Mouse (Mus musculus): ENCODE data around the gene Rmdn3.

Rmdn3 gene

GRCm38 (mm10) chr2:119101552-119101951, 55.3 kb downstream of the Rmdn3 start:
- no peak for DNase-seq (ENCODE audit: low spot score in 2 of 2)

Measured in natural killer cell, adult 2 months (primary cell).